Mouse (Mus musculus) erythroid progenitor cell, adult 5-6 weeks (primary cell): ENCODE data around the gene Cd1d1. TPM values are rescaled to one million over a fixed set of nuclear protein-coding genes. Genes with fewer than 3 reads are reported as not detected.

Experiments
- ATAC-seq: replicated peaks from 2 replicates; pipeline ENCODE4 v1.8.0; 2016; ENCODE audit warnings: moderate number of reproducible peaks, mild to moderate bottlenecking, moderate TSS enrichment, inconsistent platforms; ENCODE audit not compliant: poor library complexity, low FRiP score, severe bottlenecking
- total RNA-seq, 2 experiments: library from RNA; stranded (forward) in 1 of 2; stranded (reverse) in 1 of 2; fragments of 150-400 nt in 1 of 2; fragments of 186-747, 209-891 nt in 1 of 2; gene quantifications; 2 replicates each; pipeline versions ENCODE4 v1.2.3 to v1.2.4; 2015 to 2017; ENCODE audit warnings: low replicate concordance in 2 of 2

The Cd1d1 gene
- total RNA-seq, 2 experiments from 2014 or later, result 9.6 to 25.2 TPM

DNA sequence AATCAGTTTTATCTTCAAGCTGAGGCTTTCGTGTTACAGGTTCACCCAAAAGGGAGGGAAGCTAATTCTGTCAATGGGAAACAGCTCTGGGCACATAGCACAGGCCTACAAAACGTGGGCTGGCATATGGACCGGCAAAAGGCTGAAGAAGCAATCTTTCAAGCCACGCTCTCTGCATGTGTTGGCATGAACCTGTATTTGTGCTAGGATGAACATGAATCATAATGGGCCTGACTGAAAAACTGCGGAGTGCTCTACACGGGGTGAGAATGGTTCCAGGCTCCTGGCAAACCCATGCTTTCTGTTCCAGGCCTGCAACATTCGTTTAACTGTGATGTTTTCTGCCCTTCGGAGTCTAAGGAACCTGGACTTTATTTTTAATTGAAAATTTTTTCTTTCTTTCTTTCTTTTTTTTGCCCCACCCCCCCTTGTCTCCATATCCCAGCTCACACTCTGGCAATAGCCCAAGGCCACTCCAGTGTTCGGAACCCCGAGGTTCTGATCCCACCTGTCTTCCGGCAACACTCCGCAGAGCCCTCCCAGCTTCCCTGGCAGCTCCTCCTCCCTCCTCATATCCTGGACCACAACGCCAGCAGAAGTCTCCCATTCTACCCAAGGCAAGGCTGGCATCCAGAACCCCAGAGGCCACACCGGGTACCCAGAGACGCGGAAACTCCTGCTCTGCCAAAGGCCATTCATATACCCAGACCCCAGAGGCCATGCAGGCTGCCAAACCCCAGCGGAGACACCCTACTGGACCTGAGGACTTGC is 36.4 kb downstream of the Cd1d1 start:
- ATAC-seq, result no peak

GRCm38 (mm10) chr3:86961395-86961669 is 37.9 kb downstream of the Cd1d1 start:
- ATAC-seq, result no peak

GRCm38 (mm10) chr3:86960656-86961394 is 38.4 kb downstream of the Cd1d1 start:
- ATAC-seq, result no peak

DNA sequence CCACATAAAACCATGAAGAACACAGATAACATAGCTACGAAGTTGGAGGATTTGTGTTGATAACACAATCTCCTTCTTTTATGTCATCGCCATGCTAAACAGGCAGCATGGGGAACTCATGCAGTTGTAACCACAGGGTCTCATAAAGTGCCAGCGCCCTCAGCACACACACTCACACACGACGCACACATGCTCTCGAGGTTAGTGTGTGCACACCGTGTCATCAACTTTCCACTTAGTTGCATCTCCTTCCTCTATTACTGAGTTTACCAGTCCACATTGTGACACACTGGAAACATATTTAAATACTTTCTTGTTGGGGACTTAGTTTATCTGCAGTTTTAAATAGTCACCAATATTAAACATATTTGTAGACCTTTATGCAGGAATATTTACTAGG is 40.2 kb downstream of the Cd1d1 start:
- ATAC-seq, result no peak

DNA sequence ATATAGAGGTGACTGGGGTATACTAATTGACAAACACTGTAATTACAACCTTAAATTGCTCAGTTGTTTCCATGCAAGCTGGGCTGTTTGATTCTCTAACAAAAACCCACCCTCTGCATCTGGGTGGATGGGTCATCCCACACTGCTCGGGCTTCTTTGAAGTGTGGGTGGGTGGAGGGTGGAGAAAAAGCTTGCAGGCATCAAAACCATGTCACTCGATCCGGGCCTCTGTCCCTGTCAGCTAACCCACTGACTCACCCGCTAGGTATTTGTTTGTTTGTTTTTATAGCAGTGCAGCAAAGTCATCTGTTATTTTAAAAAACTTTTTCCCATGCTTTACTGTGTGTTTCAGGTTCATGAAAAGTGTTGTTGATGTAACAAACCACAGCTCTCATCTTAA is 43.9 kb downstream of the Cd1d1 start:
- no peak for ATAC-seq

GRCm38 (mm10) chr3:86954521-86954920 is 44.7 kb downstream of the Cd1d1 start:
- ATAC-seq, result no peak

DNA sequence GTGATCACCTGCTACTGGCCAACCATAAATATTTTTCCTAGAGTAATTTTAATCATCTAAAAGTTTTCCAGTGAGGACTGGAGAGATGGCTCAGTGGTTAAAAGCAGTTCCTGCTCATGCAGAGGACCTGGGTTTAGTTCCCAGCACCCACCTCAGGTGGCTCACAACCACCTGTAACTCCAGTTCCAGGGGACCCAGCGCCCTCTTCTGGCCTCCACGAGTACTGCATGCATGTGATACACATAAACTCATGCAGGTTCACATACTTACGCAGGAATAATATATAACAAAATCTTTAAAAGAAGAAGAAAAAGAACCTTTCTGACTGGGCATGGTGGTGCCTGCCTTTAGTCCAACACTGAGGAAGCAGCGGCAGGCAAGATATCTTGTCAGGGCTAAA is 45.4 kb downstream of the Cd1d1 start:
- no peak for ATAC-seq

DNA sequence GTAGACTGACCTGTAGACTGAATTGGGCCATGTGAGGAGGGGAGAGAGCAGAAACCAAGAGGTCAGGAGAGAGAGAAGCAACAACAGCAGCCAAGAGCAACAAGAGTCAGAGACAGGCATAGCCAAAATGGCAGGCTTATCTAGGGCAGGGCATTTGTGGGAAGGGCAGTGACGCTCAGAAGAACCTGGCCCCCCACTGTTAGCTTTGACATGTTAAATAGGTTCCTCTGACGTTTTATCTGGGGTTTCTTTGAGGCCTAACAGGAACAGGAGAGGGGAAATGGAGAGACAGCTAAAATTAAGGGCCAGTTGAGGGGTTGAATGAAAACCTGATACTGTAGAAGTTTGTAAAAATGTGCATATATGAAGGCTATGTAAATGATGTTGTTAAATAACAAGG is 48.6 kb downstream of the Cd1d1 start:
- ATAC-seq, result no peak

Other genes with a start within 250 kb of the Cd1d1 start
- gene Dclk2, start 78.6 kb downstream of the Cd1d1 start, total RNA-seq (2015; ENCODE audit: low replicate concordance), result 57.7 and 65.0 TPM in 2 replicates
- 36.8 and 66.1 TPM in 2 replicates for gene Dclk2, start 78.6 kb downstream of the Cd1d1 start, total RNA-seq (2017; ENCODE audit: low replicate concordance)
- not detected in 2 replicates for gene Kirrel, start 175.3 kb upstream of the Cd1d1 start, total RNA-seq (2015; ENCODE audit: low replicate concordance)
- not detected in 2 replicates for gene Kirrel, start 175.3 kb upstream of the Cd1d1 start, total RNA-seq (2017; ENCODE audit: low replicate concordance)